Mouse (Mus musculus) heart, adult 9 months (tissue): Measurements from ENCODE around the gene Btn2a2.
A peak's percentile ranks its signal among the peaks of the same experiment; 100 is the strongest.

ENCODE experiments used
- DNase-seq, 2 experiments: peaks; one replicate each; pipeline ENCODE4 v3.0.0; 2022; ENCODE audit warnings: low spot score in 2 of 2

Gene Btn2a2

DNA sequence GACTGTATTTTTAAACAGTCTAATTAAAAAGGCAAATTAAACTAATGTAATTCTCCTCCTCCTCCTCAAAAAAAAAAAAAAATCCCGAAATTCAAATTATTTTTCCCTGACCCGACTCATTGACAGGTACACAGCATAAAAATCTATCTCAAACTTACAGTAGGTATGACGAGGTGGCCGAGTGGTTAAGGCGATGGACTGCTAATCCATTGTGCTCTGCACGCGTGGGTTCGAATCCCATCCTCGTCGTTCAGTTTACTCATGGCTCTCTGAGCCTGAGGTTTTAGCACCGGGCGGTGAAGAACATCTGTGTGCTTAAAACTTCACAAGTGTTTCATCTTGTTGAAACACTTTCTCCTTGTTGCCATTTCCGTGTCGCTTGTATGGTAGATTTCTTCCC is 33.0 kb upstream of the Btn2a2 start:
- DNase-seq, result peak; percentile 57 to 79

DNA sequence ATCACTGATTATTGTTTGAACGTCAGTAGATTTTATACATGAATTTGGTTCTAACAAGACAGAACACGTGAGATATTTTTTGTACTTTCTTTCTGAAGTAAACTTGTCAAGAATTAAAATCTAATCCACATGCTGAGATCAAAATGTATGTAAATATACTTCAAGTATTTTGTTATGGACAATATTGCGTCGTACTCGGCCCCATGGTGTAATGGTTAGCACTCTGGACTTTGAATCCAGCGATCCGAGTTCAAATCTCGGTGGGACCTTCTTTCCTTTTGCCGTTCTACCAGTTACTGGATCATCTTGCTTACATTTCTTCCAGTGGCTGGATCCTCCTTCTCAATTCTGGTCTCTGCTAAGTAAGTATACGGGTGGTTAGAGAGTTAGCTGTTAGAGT is 30.8 kb upstream of the Btn2a2 start:
- peak; percentile 58 to 84 for DNase-seq

DNA sequence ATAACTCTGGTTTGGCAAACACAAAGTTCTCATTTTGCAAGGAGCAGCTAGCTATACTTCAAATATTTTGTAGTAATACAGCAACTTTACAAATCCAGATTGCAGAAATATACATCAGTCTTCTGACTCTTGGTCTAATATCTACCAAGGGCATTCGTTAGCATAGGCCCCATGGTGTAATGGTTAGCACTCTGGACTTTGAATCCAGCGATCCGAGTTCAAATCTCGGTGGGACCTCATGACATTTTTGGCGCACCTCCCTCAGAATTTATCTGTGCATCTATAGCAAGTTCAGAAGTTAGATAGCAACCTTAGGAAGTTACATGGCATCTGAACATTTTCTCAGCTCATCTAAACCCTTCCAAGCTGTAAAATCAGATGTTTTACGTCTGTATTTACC is 30.2 kb upstream of the Btn2a2 start:
- DNase-seq, result peak; percentile 62 to 87

DNA sequence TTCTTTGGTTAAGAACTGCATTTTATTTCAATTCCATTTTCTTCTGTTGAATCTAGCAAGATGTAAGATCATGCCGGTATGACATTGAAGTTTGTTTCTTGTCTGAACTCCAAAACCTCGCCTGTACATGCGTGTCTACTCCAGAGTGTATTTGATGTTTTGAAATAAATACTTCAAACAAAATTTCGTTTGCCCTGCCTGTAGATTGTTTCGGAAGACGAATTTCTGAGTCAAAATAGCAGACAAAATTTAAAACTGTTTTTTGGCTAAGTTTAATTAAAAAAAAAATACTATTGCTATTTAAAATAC is 29.6 kb upstream of the Btn2a2 start:
- no peak for DNase-seq

DNA sequence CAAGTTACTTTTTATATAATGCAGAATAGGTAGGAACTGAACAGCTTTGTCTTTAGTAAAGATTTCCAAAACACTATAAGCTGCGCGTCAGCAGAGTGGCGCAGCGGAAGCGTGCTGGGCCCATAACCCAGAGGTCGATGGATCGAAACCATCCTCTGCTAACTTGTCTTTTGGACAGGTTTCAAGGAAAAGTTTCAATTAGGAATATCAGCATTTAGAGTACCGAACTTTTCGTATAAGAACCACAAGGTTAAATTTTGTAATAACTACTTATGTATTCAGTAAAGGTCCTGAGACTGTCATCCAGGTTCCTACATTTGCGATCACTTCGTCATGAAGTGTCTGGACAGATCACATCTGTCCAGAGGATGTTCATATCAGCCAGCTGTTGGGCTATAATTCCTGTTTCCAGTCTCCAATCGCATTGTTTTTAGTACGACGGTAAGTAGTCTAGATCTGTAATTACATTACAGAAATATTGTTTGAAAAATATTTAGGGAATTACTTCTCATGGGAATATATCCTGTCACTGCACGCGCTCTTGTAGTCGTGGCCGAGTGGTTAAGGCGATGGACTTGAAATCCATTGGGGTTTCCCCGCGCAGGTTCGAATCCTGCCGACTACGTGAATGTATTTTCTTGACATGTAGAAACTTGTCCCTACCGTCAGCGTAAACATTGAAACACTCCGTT is 29.1 kb upstream of the Btn2a2 start:
- DNase-seq, result peak; percentile 72 to 92

DNA sequence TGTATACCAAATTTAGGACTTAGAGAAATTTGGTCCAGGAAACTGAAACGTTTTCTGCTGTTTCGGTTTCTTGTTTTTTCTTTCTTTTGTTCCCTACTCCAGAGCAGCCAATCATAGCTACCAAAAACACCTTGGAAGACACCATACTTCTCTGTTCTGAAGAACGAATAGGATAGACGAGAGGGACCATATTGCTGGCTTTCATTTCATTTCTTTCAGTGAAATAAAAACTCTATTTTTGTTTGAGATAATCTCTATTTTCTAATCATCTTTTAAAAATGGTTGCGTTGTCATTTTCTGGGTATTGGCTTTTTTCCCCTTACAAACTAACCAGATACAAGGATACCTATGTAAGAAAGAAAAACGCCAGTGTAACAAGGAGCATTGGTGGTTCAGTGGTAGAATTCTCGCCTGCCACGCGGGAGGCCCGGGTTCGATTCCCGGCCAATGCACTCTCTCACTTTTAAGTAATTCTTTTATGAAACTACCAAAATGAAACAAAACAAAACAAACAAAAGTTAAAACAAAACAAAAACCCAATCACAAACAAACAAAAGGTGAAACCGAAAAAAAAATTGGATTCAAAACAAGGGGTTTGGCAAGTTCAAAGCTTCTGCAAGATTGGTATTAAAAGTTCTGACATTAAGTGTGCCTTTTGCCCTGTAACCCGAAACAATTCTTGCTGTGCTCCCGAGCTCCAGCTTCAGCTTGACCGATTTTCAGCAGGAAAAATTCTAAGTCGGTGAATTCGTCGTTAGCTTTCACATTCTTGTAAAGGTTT is 28.4 kb upstream of the Btn2a2 start:
- peak; percentile 32 to 83 for DNase-seq

DNA sequence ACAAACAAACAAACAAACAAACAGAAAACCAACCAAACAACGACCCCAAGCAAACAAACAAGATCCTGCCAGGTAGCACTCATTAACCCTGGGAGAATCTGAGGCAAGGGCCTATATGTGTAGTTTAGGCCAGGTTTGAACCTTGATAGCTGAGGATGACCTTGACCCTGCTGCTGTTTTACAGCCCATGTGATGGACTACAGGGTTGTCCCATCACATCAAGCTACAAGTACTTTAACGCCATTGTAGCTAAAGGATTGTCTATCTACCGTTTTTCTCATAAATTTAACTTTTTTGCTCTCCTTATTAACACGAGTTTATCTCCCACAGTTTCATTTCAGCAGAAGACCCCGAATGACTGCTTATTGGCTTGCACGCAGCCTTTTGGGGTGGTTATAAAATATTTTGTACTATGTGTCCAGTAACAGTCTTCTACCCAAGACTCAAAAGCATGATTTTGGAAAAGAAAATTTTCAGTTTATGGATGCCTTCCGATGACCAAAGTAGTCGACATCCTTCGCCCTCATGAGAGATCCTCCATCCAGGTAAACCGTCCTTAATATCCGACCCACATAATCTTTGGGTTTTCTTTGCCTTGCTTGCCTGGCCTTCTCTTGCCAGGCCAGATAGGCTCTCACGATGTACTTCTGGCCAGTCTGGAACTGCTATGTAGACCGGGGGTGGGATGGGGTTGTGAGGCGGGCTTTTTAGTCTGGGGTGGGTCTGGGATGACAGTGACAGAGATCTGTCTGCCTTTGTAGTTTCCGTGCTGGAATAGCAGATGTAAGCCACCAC is 27.4 kb upstream of the Btn2a2 start:
- DNase-seq, result no peak

DNA sequence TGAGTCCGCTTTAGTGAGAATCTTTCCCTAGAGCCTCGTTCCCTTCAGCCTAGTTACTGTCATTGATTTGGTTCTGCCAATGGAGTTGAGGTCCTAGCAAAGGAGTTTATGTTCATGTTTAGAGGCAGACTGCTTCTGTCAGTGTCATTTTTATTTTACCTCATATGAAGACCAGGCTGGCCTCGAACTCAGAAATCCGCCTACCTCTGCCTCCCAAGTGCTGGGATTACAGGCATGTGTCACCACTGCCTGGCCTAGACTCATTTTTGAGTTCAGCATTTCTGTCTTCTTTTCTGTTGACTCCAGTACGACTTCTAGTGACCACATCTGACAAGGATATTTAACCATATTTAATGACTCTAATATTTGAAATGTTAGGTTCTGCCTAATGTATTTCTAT is 26.6 kb upstream of the Btn2a2 start:
- no peak for DNase-seq

DNA sequence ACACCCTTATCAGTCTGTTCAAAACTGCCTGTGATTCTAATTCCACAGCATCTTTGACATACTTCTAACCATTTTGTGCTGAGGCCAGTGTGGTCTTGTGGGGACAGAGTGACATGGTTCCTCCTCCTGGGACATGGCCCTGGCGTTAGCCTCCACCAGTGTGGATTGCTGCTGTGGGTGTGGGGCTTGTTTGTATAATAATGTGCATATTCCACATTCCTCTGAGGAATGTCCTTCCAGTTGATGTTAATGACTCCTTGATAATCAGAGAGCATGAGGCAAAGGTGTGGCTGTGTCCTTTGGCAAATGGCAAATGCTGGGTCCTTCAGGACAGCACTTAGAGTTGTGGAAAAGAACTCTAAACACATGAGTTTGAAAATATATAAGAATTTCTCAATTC is 24.9 kb upstream of the Btn2a2 start:
- no peak for DNase-seq

DNA sequence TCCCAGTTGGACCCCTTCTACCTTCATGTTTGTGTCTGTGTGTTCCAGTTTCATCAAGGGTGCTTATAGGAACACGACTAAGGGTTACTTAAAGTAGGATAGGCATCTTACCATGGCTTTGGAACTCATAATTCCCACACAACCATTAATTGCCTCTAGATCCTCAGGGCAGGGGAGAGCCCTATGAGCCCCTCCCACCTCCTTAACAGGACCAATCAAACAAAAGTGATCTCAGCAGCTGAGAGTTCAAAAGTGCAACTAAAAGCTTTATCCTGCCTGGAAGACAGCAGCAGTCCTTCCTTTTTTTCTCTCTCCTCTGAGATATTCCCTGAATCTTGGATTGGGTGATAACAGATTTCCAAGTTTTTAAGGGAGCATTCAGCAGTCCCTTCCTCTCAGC is 21.5 kb upstream of the Btn2a2 start:
- no peak for DNase-seq

DNA sequence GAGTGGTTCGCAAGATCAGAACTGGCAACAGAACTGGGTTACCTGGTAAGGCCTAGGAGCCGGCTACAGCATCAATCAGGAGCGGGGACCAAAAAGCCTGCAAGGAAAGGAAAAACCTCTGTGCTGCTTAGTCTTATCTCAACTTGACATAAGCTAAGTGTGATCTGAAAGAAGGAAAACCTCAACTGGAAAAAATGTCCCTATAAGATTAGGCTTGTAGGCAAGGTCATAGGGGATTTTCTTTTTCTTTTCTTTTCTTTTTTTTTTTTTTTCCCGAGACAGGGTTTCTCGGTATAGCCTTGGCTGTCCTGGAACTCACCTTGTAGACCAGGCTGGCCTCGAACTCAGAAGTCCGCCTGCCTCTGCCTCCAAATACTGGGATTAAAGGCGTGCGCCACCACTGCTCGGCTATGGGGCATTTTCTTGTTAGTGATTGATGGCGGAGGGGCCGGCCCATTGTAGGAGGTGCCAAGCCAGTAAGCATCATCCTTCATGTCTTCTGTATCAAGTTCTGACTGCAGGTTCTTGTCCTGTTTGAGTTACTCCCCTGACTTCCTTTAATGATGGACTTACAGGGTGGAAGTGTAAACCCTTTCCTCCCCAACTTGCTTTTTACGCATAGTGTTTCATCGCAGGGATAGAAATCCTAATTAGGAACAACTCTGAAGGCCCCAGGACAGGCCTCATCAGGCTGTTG is 18.3 kb upstream of the Btn2a2 start:
- DNase-seq, result no peak

DNA sequence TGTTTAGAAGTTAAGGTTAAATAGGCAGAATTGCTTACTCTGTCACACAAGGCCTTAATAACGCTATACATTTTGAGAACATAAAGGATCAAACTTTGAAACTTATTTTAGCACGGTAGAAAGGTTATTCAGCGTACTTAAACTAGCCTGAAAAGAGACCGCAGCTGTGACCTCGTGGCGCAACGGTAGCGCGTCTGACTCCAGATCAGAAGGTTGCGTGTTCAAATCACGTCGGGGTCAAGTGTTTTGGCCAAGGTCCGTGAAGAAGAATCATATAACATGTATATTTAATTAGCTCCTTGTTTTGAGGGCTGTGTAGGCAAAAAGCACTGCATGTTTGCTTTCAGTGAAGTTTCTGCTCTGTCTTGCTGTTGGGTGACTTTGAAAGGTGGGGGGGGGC is 17.7 kb upstream of the Btn2a2 start:
- DNase-seq, result no peak

DNA sequence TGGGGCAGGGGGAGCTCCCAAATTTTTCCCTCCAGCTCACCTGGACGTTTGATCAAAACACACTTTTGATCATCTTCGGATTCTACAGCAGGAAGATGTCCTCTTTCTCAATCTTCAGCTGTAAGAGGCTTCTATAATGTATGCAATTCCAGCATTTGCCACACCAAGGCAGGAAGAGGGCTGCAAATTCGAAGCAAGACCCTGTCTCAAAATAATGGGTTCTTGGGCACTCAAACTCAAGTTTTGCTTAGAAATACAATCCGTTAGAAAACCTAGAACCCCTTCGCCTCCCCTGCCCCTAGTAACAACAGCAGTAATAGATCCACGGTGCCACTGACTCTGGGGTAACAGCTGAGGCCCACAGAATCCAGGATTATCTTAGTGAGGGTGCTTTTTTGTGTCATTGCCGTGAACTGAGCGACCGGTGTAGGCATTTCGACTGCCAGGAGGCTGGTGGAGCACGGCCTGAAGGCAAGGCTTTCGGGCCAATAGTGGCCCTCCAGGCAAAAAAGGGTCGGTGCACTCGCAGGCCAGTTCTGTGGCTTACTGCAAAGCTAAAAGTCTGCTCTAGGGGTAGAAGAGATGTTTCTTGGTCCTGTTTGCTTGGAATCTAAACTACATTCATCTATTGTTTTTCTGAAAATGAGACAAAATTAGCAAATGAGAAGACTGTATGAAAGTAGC is 17.1 kb upstream of the Btn2a2 start:
- DNase-seq, result no peak

DNA sequence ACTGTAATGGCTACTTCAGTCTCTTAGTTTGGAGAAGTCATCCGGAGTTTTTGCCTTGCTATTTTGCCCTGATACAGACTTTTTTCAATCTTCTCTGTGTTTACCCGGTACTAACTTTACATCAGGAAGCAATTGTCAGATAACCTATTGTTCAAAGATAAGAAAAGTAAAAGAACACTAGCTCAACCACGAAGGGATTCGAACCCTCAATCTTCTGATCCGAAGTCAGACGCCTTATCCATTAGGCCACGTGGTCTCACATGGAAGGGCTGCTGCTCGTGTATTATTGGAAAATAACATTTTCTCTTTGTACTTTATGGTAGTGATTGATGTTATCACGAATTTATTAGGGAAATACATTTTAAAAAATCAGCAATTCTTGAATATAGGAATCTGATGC is 15.1 kb upstream of the Btn2a2 start:
- DNase-seq, result peak in 1 of 2 experiments; percentile 57

DNA sequence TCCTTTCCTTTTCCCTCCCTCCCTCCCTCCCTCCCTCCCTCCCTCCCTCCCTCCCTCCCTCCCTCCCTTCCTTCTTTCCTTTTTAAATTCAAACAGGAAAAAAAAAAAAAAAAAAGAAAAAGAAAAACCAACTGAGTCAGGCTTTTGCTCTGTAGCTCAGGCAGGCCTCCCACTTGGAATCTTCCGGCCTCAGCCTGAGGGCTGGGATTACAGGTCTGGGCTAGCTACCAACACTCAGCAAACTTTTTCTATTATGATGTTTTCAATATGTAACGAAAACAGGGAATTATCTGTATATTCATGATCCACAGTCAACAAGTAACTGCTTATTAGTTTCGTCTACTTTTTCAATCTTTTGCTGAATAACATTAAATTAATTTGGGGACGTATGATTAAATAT is 14.3 kb upstream of the Btn2a2 start:
- no peak for DNase-seq

DNA sequence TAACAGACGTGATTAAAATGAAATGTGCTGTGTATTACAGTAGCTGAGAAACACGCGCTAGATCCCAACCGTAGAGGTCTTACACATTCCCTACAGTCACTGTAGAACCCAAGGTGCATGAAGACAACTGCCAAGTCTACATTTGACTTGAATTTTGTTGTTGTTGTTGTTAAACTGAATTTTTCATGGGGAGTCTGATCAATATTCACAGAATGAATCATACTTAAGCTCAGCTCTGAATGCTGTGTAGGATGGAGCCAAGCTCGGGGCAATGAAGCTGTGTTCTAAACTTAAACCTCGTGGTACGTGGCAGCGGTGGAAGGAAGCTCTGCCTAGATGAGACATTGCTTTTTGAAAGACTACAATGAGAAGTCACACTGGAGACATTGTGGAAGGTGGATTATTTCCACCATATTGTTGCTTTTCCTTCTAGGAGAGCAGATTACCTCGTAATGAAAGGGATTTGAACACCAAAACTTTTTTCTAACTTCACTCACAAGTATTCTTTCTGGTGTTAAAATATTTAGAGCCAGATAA is 13.4 kb upstream of the Btn2a2 start:
- DNase-seq, result no peak

DNA sequence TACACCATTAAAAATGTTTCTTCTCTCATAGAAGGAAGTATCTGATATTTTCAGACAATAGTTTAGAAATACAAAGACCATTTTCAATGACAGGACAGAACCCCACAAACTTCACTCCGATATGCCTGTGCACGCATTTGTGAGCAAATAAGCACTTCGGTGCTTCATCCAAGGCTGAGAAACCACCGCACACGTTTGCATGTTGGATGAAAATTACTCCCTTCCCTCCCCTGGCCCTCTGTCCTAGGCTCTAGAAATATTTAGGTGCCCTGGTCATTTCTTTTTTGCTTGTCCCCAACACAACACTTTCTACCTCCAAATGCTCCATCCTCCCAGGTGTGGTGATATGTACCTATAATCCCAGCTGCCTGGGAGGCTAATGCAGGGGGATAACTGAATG is 12.9 kb upstream of the Btn2a2 start:
- DNase-seq, result no peak

DNA sequence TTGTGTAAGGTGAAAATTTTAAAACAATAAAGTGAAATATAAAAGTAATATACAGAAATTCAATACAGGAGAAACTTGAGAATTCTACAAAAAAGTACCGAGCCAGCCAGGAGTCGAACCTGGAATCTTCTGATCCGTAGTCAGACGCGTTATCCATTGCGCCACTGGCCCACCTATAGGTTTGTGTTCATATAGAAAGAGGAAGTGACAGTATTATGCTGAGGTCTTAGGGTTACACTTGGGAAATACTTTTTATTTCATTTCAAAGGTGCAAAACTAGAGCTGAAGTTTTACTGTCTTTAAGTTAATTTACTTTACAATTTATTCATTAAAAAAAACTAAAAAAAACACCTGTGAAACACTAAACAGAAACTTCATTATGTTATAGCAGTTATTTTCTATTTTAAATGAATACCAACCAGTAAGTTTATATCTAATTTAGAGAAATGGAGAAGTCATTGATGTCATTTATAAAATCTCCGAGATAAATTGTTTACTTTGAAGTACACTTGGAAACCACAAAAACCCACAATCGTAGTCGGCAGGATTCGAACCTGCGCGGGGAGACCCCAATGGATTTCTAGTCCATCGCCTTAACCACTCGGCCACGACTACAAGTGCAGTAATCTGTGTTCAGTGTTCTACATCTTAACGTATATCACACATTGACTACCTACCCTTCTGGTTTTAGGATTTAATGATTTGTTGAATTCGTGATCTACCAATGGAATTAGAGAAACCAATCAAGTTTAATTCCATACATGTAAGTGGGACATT is 12.0 kb upstream of the Btn2a2 start:
- peak in 1 of 2 experiments; percentile 67 for DNase-seq

DNA sequence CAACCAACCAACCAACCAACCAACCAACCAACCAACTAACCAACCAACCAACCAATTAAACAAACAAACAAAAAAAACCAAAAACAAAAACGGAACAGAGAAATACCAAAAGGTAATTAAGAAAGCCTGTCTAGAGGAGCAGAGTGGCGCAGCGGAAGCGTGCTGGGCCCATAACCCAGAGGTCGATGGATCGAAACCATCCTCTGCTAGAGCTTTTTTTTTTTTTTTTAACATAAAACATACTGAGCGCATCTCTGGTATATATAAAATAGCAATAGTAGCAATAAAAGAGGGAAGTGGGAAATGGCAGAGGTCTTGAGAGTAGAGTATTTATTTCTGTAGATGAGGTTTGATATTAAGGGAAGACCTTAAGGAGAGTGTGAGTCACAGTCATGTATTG is 11.3 kb upstream of the Btn2a2 start:
- no peak for DNase-seq

DNA sequence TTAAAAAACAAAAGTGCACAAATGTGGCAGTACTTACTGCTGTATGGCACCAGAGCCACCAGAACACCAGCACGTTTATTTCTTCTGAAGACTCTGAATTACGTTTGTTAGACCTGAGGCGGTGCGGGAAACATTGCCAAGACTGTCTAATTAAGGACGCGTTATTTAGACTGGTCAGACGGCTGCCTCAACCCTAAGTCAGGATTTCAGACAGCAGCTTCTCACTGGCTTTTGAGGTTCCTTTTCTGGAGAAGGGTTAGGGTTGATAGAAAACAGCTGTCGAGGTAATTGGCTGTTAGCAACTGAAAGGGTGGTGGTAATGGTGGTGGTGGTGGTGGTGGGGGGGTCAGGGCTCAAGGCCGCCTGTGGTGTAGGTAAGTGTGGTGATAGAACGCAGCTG is 10.0 kb upstream of the Btn2a2 start:
- DNase-seq, result no peak
